In genomic region chr11:95987854-95988447, GRCm38 (mm10) we compare ENCODE assay signal across 10 mouse cellular contexts. TPM values are rescaled to one million over a fixed set of nuclear protein-coding genes. Genes with fewer than 3 reads are reported as not detected.
DNase-seq lines count a peak whose midpoint lies in the region; ATAC-seq lines count a peak whose summit lies in the region.
"Had no signal": no experiment of that assay in that cellular context is flagged by ENCODE, and none has a peak within 500 bp of the region (broad histone marks: within the 10 kb centered on the region; RNA-seq: fewer than 3 reads in every experiment).

No protein-coding gene starts in this region.

- H3K4me2 ChIP-seq in hindbrain, embryonic 14.5 days (replicated peaks), result no peak overlapping the region
- H3K4me2 ChIP-seq in intestine, embryonic 16.5 days (ENCODE audit: low read depth, low read length), result no peak overlapping the region

- H3K9me3 ChIP-seq in hindbrain, embryonic 10.5 days, result no peaks in the 10 kb centered on the region
- no peaks in the 10 kb centered on the region for H3K9me3 ChIP-seq in hindbrain, embryonic 14.5 days (ENCODE audit: control insufficient read depth, low read length)
- H3K9me3 ChIP-seq in embryonic facial prominence, embryonic 10.5 days, result no peaks in the 10 kb centered on the region
- H3K9me3 ChIP-seq in intestine, embryonic 16.5 days (ENCODE audit: control insufficient read depth, low read length), result no peaks in the 10 kb centered on the region

- H3K27ac ChIP-seq in hindbrain, embryonic 10.5 days, result peak overlapping the region; percentile 70; the same call in 1 of the 2 replicates
- H3K27ac ChIP-seq in hindbrain, embryonic 14.5 days, result no peak overlapping the region
- peak overlapping the region; percentile 21; the same call in 1 of the 2 replicates for H3K27ac ChIP-seq in embryonic facial prominence, embryonic 10.5 days (replicated peaks)
- peak overlapping the region; percentile 20 for H3K27ac ChIP-seq in intestine, embryonic 16.5 days (ENCODE audit: low read length)

- ATAC-seq in hindbrain, embryonic 14.5 days (ENCODE audit: low FRiP score), result no peak
- ATAC-seq in intestine, embryonic 16.5 days, result no peak
- ATAC-seq in frontal cortex, adult (ENCODE audit: low TSS enrichment), result no peak

- peaks cover 60% of the 10 kb centered on the region for H3K36me3 ChIP-seq in hindbrain, embryonic 10.5 days
- H3K36me3 ChIP-seq in hindbrain, embryonic 14.5 days (replicated peaks; ENCODE audit: control insufficient read depth, insufficient read depth), result no peaks in the 10 kb centered on the region
- H3K36me3 ChIP-seq in embryonic facial prominence, embryonic 10.5 days (replicated peaks), result peaks cover 58% of the 10 kb centered on the region
- H3K36me3 ChIP-seq in intestine, embryonic 16.5 days (ENCODE audit: control insufficient read depth, insufficient read depth, low read length), result no peaks in the 10 kb centered on the region

- 85% methylated on average over 6 of the region's 6 CpGs for WGBS in hindbrain, embryonic 10.5 days
- 77% methylated on average over 6 of the region's 6 CpGs for WGBS in hindbrain, embryonic 14.5 days
- WGBS in embryonic facial prominence, embryonic 10.5 days, result 76% methylated on average over 6 of the region's 6 CpGs
- WGBS in intestine, embryonic 16.5 days, result 67% methylated on average over 6 of the region's 6 CpGs

- H3K4me1 ChIP-seq in hindbrain, embryonic 10.5 days (replicated peaks), result peaks cover 80% of the 10 kb centered on the region
- H3K4me1 ChIP-seq in hindbrain, embryonic 14.5 days (replicated peaks; ENCODE audit: control insufficient read depth, insufficient read depth, low read length), result peaks cover 43% of the 10 kb centered on the region
- peaks cover 84% of the 10 kb centered on the region for H3K4me1 ChIP-seq in embryonic facial prominence, embryonic 10.5 days
- H3K4me1 ChIP-seq in intestine, embryonic 16.5 days (ENCODE audit: control insufficient read depth, insufficient read depth, low read length), result peaks cover 54% of the 10 kb centered on the region

- DNase-seq in hindbrain, embryonic 10.5 days (ENCODE audit: low spot score), result no peak
- no peak for DNase-seq in hindbrain, embryonic 14.5 days (ENCODE audit: low spot score)
- DNase-seq in embryonic facial prominence, embryonic 10.5 days (ENCODE audit: low spot score), result no peak
- DNase-seq in lung, postnatal 36 days, result peak; percentile 39
- DNase-seq in frontal cortex, postnatal 14 days (ENCODE audit: low spot score in 2 of 2), result no peak
- DNase-seq in adrenal gland, adult 2 months, result no peak

- no peak overlapping the region for H3K9ac ChIP-seq in hindbrain, embryonic 14.5 days
- no peak overlapping the region for H3K9ac ChIP-seq in intestine, embryonic 16.5 days (ENCODE audit: low read depth, low read length)

- no peak overlapping the region for H3K4me3 ChIP-seq in hindbrain, embryonic 10.5 days
- no peak overlapping the region for H3K4me3 ChIP-seq in hindbrain, embryonic 14.5 days (replicated peaks; ENCODE audit: low read length)
- no peak overlapping the region for H3K4me3 ChIP-seq in embryonic facial prominence, embryonic 10.5 days
- H3K4me3 ChIP-seq in intestine, embryonic 16.5 days (ENCODE audit: low read length), result no peak overlapping the region

- H3K27me3 ChIP-seq in hindbrain, embryonic 10.5 days (ENCODE audit: insufficient read depth, poor library complexity, severe bottlenecking), result no peaks in the 10 kb centered on the region
- no peaks in the 10 kb centered on the region for H3K27me3 ChIP-seq in hindbrain, embryonic 14.5 days (ENCODE audit: control insufficient read depth, insufficient read depth, low read length)
- no peaks in the 10 kb centered on the region for H3K27me3 ChIP-seq in embryonic facial prominence, embryonic 10.5 days (replicated peaks; ENCODE audit: low read depth, poor library complexity, severe bottlenecking)
- no peaks in the 10 kb centered on the region for H3K27me3 ChIP-seq in intestine, embryonic 16.5 days (replicated peaks; ENCODE audit: control insufficient read depth, insufficient read depth, low read length)

RNA-seq across cellular contexts. Expression of gene Igf2bp1, which starts 17.8 kb away (rescaled TPM):
- polyA plus RNA-seq in hindbrain, embryonic 10.5 days (2016; fragmentation: Nextera tagmentation; extraction: Ambion mirVana), result 167 and 186 TPM in 2 replicates
- polyA plus RNA-seq in hindbrain, embryonic 14.5 days (2014; fragmentation: Nextera tagmentation; extraction: Ambion mirVana), result 6.5 and 7.0 TPM in 2 replicates
- 173 and 197 TPM in 2 replicates for polyA plus RNA-seq in embryonic facial prominence, embryonic 10.5 days (2016; fragmentation: Nextera tagmentation; extraction: Ambion mirVana)
- polyA plus RNA-seq in intestine, embryonic 16.5 days (2015; fragmentation: Nextera tagmentation; extraction: Ambion mirVana), result 38.5 and 41.0 TPM in 2 replicates
- under 1 TPM; 0.59 to 0.95 TPM for total RNA-seq in adrenal gland, adult 2 months (2021)
- 0.10 and 0.19 TPM in 2 replicates for polyA plus RNA-seq in adrenal gland, adult 2 months (2012; rRNA removed)
- polyA plus RNA-seq: large intestine, adult 2 months had no signal

RNA-seq across cellular contexts. Expression of gene Gip, which starts 36.4 kb away (rescaled TPM):
- polyA plus RNA-seq in hindbrain, embryonic 10.5 days (2016; fragmentation: Nextera tagmentation; extraction: Ambion mirVana), result not detected in 2 replicates
- polyA plus RNA-seq in hindbrain, embryonic 14.5 days (2014; fragmentation: Nextera tagmentation; extraction: Ambion mirVana), result not detected in 2 replicates
- polyA plus RNA-seq in embryonic facial prominence, embryonic 10.5 days (2016; fragmentation: Nextera tagmentation; extraction: Ambion mirVana), result not detected in 2 replicates
- polyA plus RNA-seq in intestine, embryonic 16.5 days (2015; fragmentation: Nextera tagmentation; extraction: Ambion mirVana), result 19.9 and 21.5 TPM in 2 replicates
- total RNA-seq in adrenal gland, adult 2 months (2021), result not detected
- not detected in 2 replicates for polyA plus RNA-seq in adrenal gland, adult 2 months (2012; rRNA removed)
- total RNA-seq: adrenal gland, postnatal 4 days had no signal

RNA-seq across cellular contexts. Expression of gene Snf8, which starts 46.7 kb away (rescaled TPM):
- 118 and 126 TPM in 2 replicates for polyA plus RNA-seq in hindbrain, embryonic 10.5 days (2016; fragmentation: Nextera tagmentation; extraction: Ambion mirVana)
- polyA plus RNA-seq in hindbrain, embryonic 14.5 days (2014; fragmentation: Nextera tagmentation; extraction: Ambion mirVana), result 46.3 and 57.3 TPM in 2 replicates
- polyA plus RNA-seq in embryonic facial prominence, embryonic 10.5 days (2016; fragmentation: Nextera tagmentation; extraction: Ambion mirVana), result 106 and 107 TPM in 2 replicates
- 94.3 and 97.8 TPM in 2 replicates for polyA plus RNA-seq in intestine, embryonic 16.5 days (2015; fragmentation: Nextera tagmentation; extraction: Ambion mirVana)
- total RNA-seq in adrenal gland, adult 2 months (2021), result 10 to 100 TPM; 79.5 to 92.8 TPM
- 9.6 and 11.3 TPM in 2 replicates for polyA plus RNA-seq in adrenal gland, adult 2 months (2012; rRNA removed)

Comparison
In these comparisons a context has a peak if more than half of its experiments do, and no peak if none do; other contexts are left out.
1. RNA of gene Gip, which starts 36.4 kb away (polyA plus RNA-seq): 19.9 to 21.5 TPM in intestine, embryonic 16.5 days; not detected in hindbrain, embryonic 10.5 days, not detected in hindbrain, embryonic 14.5 days, not detected in embryonic facial prominence, embryonic 10.5 days and not detected in adrenal gland, adult 2 months; every median in the first group is over 10 times any median in the second.